Mouse (Mus musculus) erythroblast, embryonic 14.5 days (primary cell): ENCODE measurements around the gene Actl7a. TPM values are rescaled to one million over a fixed set of nuclear protein-coding genes. Genes with fewer than 3 reads are reported as not detected.

Source experiments
- H3K27me3 ChIP-seq: 2 replicates; pipeline ENCODE4 v1.6.1; 2012; ENCODE audit warnings: inconsistent platforms; ENCODE audit not compliant: control insufficient read depth
- H3K36me3 ChIP-seq: 2 replicates; pipeline ENCODE4 v1.6.1; 2012; ENCODE audit warnings: mild to moderate bottlenecking, inconsistent platforms; ENCODE audit not compliant: control insufficient read depth
- H3K4me1 ChIP-seq: 2 replicates; pipeline ENCODE4 v1.6.1; 2012; ENCODE audit warnings: inconsistent platforms; ENCODE audit not compliant: control insufficient read depth
- H3K4me3 ChIP-seq: replicated peaks from 2 replicates; pipeline ENCODE3; 2012; ENCODE audit warnings: moderate library complexity, mild to moderate bottlenecking, inconsistent platforms
- H3K9me3 ChIP-seq: 2 replicates; pipeline ENCODE4 v1.6.1; 2012; ENCODE audit warnings: low read length, inconsistent platforms, mixed read lengths; ENCODE audit not compliant: control insufficient read depth
- GATA1 ChIP-seq: IDR thresholded peaks from 2 replicates; pipeline ENCODE4 v1.6.1; 2012; ENCODE audit warnings: low read length, inconsistent platforms, mixed read lengths
- TAL1 ChIP-seq: IDR thresholded peaks from 3 replicates; pipeline ENCODE4 v1.6.1; 2012; ENCODE audit warnings: low read length, inconsistent platforms, mixed read lengths
- polyA plus RNA-seq: library from polyadenylated mRNA; stranded (reverse); fragments of >175 nt; gene quantifications from 2 replicates; pipeline ENCODE4 v1.2.3, GENCODE M21; 2012

Actl7a gene
- polyA plus RNA-seq, 1 experiment, result not detected

DNA sequence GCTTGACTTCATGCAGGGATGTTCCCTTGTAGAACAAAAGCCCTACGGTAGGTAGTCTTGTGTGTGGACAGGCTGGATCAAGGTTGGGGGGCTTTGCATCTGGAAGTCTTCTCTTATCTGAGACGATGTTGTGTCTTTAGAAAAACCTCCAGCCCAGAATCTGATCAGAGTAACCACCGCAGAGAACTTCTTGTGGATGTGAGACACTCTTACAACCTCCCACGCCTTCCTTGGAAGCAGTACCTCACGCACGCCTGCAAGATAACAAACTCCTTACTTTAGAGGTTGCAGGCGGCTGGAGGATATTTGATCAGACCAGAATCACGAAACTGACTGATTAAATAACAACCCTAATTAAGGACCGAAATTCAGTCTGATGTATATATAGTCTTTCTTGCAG is 22.8 kb upstream of the Actl7a start:
- Histone ChIP-seq H3K9me3 (no peaks in the 10 kb centered on the region), H3K4me3 (no peak overlapping the region), H3K36me3 (no peaks in the 10 kb centered on the region), H3K27me3 (no peaks in the 10 kb centered on the region), H3K4me1 (no peaks in the 10 kb centered on the region)
- TF ChIP-seq TAL1 (no peak), GATA1 (no peak)

DNA sequence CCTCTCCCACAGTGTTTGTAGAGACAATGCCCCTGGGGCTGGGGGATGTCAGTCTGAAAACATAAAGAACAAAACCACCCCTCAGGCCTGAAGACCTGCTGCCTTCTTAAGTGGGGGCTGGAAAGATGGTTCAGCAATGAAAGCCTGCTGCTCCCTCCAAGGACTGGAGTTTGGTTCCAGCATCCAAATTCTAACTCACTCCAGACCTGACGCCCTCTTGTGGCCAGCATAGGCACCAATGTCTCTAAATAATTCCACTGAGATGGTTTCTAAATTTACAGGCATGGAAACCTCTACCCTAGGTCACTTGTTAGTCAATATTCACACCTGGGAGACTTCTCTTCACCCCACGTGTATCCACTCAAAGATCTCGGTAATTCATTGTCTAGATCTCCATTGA is 21.7 kb upstream of the Actl7a start:
- H3K4me1 ChIP-seq, result no peaks in the 10 kb centered on the region
- no peak for TF ChIP-seq TAL1
- no peak for TF ChIP-seq GATA1
- no peak overlapping the region for H3K4me3 ChIP-seq
- no peaks in the 10 kb centered on the region for H3K36me3 ChIP-seq
- no peaks in the 10 kb centered on the region for H3K9me3 ChIP-seq
- H3K27me3 ChIP-seq, result no peaks in the 10 kb centered on the region

DNA sequence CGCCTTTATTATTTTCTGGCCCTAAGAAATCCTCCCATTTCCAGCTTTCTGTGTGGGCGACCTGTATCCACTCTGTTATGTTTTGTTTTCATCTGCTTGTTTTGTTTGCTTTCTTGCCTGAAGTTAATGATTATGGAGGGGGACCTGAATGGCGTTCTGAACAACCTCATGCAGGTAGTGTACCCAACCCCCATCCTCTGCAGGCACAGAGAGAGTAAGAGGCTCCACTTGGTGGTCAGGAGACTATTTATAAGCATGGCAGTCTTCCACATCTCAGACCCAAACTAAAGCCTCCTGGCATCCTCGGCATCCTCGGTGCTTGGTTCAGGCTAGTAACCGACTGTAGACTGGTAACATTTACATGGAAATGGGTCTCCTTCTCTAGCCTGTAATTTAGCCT is 20.9 kb upstream of the Actl7a start:
- TF ChIP-seq TAL1 (no peak), GATA1 (no peak)
- H3K4me3 ChIP-seq, result no peak overlapping the region
- H3K36me3 ChIP-seq, result no peaks in the 10 kb centered on the region
- no peaks in the 10 kb centered on the region for H3K27me3 ChIP-seq
- H3K4me1 ChIP-seq, result no peaks in the 10 kb centered on the region
- H3K9me3 ChIP-seq, result no peaks in the 10 kb centered on the region

DNA sequence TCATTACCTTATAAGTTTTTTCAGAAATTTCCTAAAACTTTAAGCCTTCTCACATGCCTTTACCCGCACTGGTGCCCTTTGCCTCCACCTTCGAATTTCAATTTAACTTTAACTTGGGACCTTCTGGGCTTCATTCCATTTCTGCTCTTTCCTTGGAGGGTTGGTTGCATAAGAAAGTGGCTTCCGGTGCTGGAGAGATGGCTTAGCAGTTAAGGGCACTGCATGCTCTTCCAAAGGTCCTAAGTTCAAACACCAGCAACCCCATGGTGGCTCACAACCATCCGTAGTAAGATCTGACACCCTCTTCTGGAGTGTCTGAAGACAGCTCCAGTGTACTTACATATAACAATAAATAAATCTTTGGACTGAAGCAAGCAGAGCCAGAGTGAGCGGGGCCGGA is 20.0 kb upstream of the Actl7a start:
- Histone ChIP-seq H3K36me3 (no peaks in the 10 kb centered on the region), H3K9me3 (no peaks in the 10 kb centered on the region), H3K27me3 (no peaks in the 10 kb centered on the region), H3K4me1 (no peaks in the 10 kb centered on the region), H3K4me3 (no peak overlapping the region)
- TF ChIP-seq TAL1 (no peak), GATA1 (no peak)

DNA sequence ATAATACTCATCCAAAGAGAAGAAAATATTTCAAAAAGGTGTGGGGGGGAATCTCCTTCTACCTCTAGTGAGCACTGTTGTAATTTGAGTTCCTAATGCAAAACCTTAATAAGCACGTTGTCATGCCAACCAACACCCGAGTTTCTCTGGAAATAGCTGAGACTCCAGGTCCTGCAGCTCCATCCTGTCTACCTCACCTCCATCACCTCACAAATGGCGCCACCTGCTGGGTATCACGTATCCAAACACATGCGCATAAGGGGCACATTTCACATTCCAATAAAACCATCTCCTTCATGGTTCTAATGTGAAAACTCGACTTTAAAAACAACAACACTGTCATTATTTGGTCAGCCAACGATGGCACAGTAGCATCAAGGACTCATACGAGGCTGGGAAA is 17.4 kb upstream of the Actl7a start:
- Histone ChIP-seq H3K9me3 (no peaks in the 10 kb centered on the region), H3K4me1 (no peaks in the 10 kb centered on the region), H3K27me3 (no peaks in the 10 kb centered on the region), H3K36me3 (no peaks in the 10 kb centered on the region), H3K4me3 (no peak overlapping the region)
- TF ChIP-seq GATA1 (no peak), TAL1 (no peak)

DNA sequence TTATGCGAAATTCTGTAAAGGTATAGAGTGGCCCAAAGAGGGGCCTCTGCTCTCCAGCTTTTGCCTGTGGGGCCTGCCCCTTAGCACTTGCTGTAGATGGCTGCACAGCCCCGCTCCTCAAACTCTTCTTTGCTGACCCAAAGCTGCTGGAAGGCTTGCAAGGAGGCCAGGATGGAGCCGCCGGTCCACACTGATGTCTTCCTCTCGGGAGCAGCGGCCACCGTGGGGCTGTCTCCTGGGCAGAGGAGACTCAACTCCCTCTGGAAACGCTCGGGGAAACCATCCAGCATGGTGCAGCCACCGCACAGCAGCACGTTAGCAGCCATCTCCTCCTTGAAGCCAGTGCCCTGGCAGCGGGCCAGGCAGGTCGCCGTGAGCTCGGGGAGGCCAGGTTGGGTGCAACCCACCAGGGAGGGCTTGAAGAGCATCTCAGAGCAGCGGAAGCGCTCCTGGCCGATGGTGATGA is 3.2 kb upstream of the Actl7a start, which contains the start of gene Gm26657:
TSS of gene Gm26657 (plus strand) at position 51 of the 466 bp plus-strand sequence.
- peaks cover 7% of the 10 kb centered on the region for H3K36me3 ChIP-seq
- no peak within 1 kb of the TSS for H3K4me3 ChIP-seq
- H3K4me1 ChIP-seq, result no peaks in the 10 kb centered on the region
- TF ChIP-seq TAL1, result no peak
- no peak for TF ChIP-seq GATA1
- H3K27me3 ChIP-seq, result no peaks in the 10 kb centered on the region
- no peaks in the 10 kb centered on the region for H3K9me3 ChIP-seq

DNA sequence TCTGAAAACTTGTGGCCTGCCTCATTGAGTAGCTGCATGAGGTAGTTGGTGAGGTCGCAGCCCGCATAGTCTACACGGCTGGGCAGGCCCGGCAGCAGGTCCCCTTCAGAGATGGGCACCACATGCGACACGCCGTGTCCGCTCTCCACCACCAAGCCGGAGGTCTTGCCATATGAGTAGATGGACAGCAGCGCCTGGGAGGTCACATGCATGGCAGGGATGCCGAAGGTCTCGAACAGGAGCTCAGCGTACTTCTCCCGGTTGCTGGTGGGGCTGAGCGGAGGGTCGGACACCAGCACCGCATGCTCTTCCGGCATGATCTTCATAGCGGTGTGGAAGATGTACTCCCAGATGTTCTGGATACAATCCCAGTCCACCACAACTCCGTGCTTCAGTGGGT is 2.6 kb upstream of the Actl7a start:
- Histone ChIP-seq H3K27me3 (no peaks in the 10 kb centered on the region), H3K4me3 (no peak overlapping the region), H3K4me1 (no peaks in the 10 kb centered on the region), H3K36me3 (peaks cover 7% of the 10 kb centered on the region), H3K9me3 (no peaks in the 10 kb centered on the region)
- TF ChIP-seq GATA1, result no peak
- no peak for TF ChIP-seq TAL1

DNA sequence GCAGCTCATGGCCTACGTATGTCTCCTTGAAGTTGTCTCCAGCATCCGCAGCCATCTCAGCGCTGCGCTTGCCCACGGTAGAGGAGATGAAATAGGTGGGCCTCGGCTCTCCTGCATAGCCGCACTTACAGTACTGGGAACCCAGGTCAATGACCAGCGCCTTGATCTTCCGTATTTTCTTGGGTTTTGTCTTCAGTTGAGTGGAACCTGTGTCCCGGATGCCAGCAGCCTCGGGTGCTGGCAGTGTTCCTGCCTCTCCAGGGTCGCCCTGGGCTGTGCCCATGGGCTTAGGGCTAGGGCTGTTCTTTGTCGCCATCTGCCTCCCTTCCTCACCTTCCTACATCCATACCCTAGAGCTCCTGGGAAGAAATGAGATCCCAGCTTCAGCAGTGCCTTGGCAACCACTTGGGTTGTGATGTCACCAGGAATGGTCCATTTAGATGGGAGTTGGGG is 2.1 kb upstream of the Actl7a start, which contains the start of gene Actl7b:
TSS of gene Actl7b (minus strand) at position 403 of the 453 bp plus-strand sequence.
- no peaks in the 10 kb centered on the region for H3K27me3 ChIP-seq
- no peak for TF ChIP-seq GATA1
- TF ChIP-seq TAL1, result no peak
- H3K36me3 ChIP-seq, result peaks cover 11% of the 10 kb centered on the region
- H3K9me3 ChIP-seq, result no peaks in the 10 kb centered on the region
- H3K4me3 ChIP-seq, result no peak within 1 kb of the TSS
- H3K4me1 ChIP-seq, result no peaks in the 10 kb centered on the region

DNA sequence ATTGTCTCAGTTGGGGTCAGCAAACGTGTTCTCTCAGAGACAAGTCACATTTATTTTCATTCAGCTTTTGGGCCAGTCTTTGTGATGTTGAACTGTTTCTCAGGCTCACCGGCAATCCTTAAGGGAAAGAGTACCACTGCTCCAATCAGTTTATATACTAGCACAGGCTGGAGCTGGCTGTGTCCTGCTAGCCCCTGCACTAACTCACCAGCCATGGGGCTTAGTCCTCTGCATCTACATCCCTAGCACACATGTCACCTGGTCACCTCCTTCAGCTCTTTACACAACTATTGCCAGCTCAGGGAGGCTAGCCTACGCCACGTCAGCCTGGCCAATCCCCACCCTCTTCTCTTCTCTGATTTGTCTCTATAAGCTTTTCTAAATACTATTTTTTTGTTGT is 515 bp upstream of the Actl7a start:
- H3K9me3 ChIP-seq, result no peaks in the 10 kb centered on the region
- no peaks in the 10 kb centered on the region for H3K4me1 ChIP-seq
- no peak overlapping the region for H3K4me3 ChIP-seq
- no peaks in the 10 kb centered on the region for H3K27me3 ChIP-seq
- peaks cover 16% of the 10 kb centered on the region for H3K36me3 ChIP-seq
- no peak for TF ChIP-seq GATA1
- TF ChIP-seq TAL1, result no peak

DNA sequence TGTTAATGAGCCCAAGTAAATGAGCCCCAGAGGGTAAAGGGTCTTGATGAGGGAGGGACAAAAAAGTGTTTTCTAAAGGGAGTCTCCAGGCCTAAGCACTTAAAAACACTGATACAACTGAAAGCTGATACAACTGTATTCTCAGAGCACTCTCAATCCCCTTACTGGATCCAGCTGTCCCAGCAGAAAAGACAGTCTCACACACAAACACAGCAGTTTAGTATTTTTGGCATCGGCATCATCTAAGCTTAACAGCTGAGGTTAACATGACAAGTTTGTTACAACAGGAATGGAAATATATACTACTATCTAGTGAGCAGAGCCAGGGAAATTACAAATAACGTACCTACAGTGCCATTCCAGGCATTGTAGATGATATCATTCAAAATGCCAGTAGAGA is 3.1 kb downstream of the Actl7a start:
- Histone ChIP-seq H3K27me3 (no peaks in the 10 kb centered on the region), H3K9me3 (no peaks in the 10 kb centered on the region), H3K4me3 (no peak overlapping the region), H3K36me3 (peaks cover 38% of the 10 kb centered on the region), H3K4me1 (no peaks in the 10 kb centered on the region)
- TF ChIP-seq GATA1 (no peak), TAL1 (no peak)
